Mouse (Mus musculus) cortical plate, adult 2 months (tissue): ENCODE data around the gene Smarcd3.

Experiments
- CTCF ChIP-seq: fragments of 200-500 bp; IDR thresholded peaks from 2 replicates; pipeline ENCODE4 v1.5.1; 2011; ENCODE audit warnings: mild to moderate bottlenecking, control low read depth, low read length; ENCODE audit not compliant: insufficient read depth; ENCODE audit errors: extremely low read depth
- POLR2A ChIP-seq: fragments of 200-500 bp; IDR thresholded peaks from 2 replicates; pipeline ENCODE4 v1.6.1; 2011; ENCODE audit warnings: mild to moderate bottlenecking, low read length, control low read depth; ENCODE audit not compliant: insufficient read depth; ENCODE audit errors: extremely low read depth

DNA sequence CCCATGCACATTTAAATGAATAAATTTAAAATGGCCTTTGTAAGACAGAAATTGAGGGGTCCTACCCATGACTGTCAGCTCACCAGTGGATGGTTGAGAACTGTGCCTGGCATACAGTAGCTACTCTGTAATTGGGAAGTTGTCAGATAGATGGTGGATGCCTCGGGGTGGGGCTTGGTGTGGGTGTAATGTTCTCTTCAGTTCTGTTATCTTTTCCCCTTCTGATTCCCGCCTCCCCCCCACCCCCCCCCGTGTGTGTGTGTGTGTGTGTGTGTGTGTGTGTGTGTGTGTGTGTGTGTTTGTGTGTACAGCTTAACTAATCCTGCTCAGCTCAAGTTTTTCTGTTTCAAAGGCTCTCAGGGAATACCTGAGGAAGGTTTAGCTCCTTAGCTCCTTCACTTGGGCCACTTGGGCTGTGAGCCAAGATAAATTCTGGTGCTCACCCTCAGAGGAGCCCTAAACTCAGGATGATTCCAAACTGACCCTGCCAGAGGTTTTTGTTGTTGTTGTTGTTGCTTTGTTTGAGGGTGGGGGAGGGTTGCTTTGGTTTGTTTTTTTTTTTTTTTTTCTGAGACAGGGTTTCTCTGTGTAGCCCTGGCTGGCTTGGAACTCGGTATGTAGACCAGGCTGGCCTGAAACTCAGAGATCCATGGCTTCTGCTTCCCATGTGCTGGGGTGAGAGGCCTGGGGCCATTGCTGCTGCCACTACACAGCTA, 35.7 kb upstream of the Smarcd3 start:
- TF ChIP-seq CTCF (no peak), POLR2A (no peak)
